Mouse (Mus musculus) liver, embryonic 11.5 days (tissue): ENCODE results near the gene Slf2. TPM values are rescaled to one million over a fixed set of nuclear protein-coding genes. Genes with fewer than 3 reads are reported as not detected.
A peak's percentile ranks its signal among the peaks of the same experiment; 100 is the strongest.

Experiments used
- ATAC-seq: fragments of 200-750 bp; cut with Nextera tagmentation; replicated peaks from 2 replicates; pipeline ENCODE4 v1.8.0; 2017; ENCODE audit warnings: moderate number of reproducible peaks, mild to moderate bottlenecking, moderate TSS enrichment, moderate library complexity; ENCODE audit not compliant: low FRiP score
- DNase-seq: peaks from one replicate; pipeline ENCODE4 v3.0.0-alpha.2; 2017; ENCODE audit warnings: low spot score
- H3K27ac ChIP-seq: fragments of 300-500 bp; sonication (generic); 2 replicates; pipeline ENCODE4 v1.5.1; 2014; ENCODE audit warnings: mild to moderate bottlenecking, low read depth, low read length, control low read depth
- H3K27me3 ChIP-seq: fragments of 300-500 bp; sonication (generic); replicated peaks from 2 replicates; pipeline ENCODE4 v1.6.1; 2014; ENCODE audit warnings: low read length, mixed read lengths; ENCODE audit not compliant: control insufficient read depth, insufficient read depth
- H3K36me3 ChIP-seq: fragments of 300-500 bp; sonication (generic); 2 replicates; pipeline ENCODE4 v1.6.1; 2014; ENCODE audit warnings: mild to moderate bottlenecking, low read length, moderate library complexity, mixed read lengths; ENCODE audit not compliant: control insufficient read depth, insufficient read depth
- H3K4me1 ChIP-seq: fragments of 300-500 bp; sonication (generic); replicated peaks from 2 replicates; pipeline ENCODE4 v1.6.1; 2014; ENCODE audit warnings: low read length, mixed read lengths; ENCODE audit not compliant: control insufficient read depth, insufficient read depth
- H3K4me2 ChIP-seq: fragments of 300-500 bp; sonication (generic); 2 replicates; pipeline ENCODE4 v1.6.1; 2014; ENCODE audit warnings: mild to moderate bottlenecking, control low read depth, moderate library complexity
- H3K4me3 ChIP-seq: fragments of 300-500 bp; sonication (generic); 2 replicates; pipeline ENCODE4 v1.5.1; 2014; ENCODE audit warnings: low read depth, low read length, control low read depth
- H3K9ac ChIP-seq: fragments of 300-500 bp; sonication (generic); 2 replicates; pipeline ENCODE4 v1.6.1; 2014; ENCODE audit warnings: low read depth, low read length, control low read depth
- H3K9me3 ChIP-seq: fragments of 300-500 bp; sonication (generic); 2 replicates; pipeline ENCODE4 v1.6.1; 2016; ENCODE audit warnings: low read length, inconsistent platforms, mixed read lengths; ENCODE audit not compliant: control insufficient read depth
- WGBS: fragments of 180-500 bp; shearing (Covaris S2); extraction: QIAGEN DNeasy Blood & Tissue Kit; methylation state at CpG from one replicate; pipeline ENCODE4 v1.1.7; 2014; 5-methylcytosine and 5-hydroxymethylcytosine counted together
- polyA plus RNA-seq: library from polyadenylated mRNA; unstranded; fragments of >200 nt; fragmentation: Nextera tagmentation; extraction: Ambion mirVana; gene quantifications from 2 replicates; pipeline ENCODE4 v1.2.1, GENCODE M21; 2014

The Slf2 gene
- polyA plus RNA-seq, 1 experiment from 2014 or later = 49.8 TPM

GRCm38 (mm10) chr19:45030746-45031693, 100.1 kb downstream of the Slf2 start:
- peaks cover 8% of the 10 kb centered on the region; the same call in 1 of the 2 replicates for H3K4me1 ChIP-seq
- 41% methylated on average over 20 of the region's 20 CpGs for WGBS
- no peak overlapping the region for H3K27ac ChIP-seq
- peak overlapping the region; percentile 62 for H3K4me2 ChIP-seq
- DNase-seq (peak; percentile 63), ATAC-seq (no peak)
- peaks cover 8% of the 10 kb centered on the region for H3K36me3 ChIP-seq
- H3K9ac ChIP-seq = no peak overlapping the region
- no peaks in the 10 kb centered on the region for H3K9me3 ChIP-seq
- 0 out of 2 replicates have a peak overlapping the region, but pooled peaks have one; percentile 18 for H3K4me3 ChIP-seq
- no peaks in the 10 kb centered on the region; the same call in 1 of the 2 replicates for H3K27me3 ChIP-seq

GRCm38 (mm10) chr19:45031780-45032179, 100.8 kb downstream of the Slf2 start:
- WGBS = 31% methylated on average over 4 of the region's 4 CpGs
- no peak overlapping the region for H3K4me2 ChIP-seq
- peak; percentile 69 for DNase-seq
- H3K9ac ChIP-seq = no peak overlapping the region
- no peak overlapping the region for H3K4me3 ChIP-seq
- peaks cover 8% of the 10 kb centered on the region; the same call in 1 of the 2 replicates for H3K4me1 ChIP-seq
- H3K27me3 ChIP-seq = peaks cover 6% of the 10 kb centered on the region
- H3K9me3 ChIP-seq = no peaks in the 10 kb centered on the region
- H3K27ac ChIP-seq = no peak overlapping the region
- peak; percentile 35; the same call in 1 of the 2 replicates for ATAC-seq
- peaks cover under 1% of the 10 kb centered on the region for H3K36me3 ChIP-seq

Other genes starting within 250 kb of the Slf2 start
- not detected in 2 replicates for gene Pax2, start 175.1 kb upstream of the Slf2 start, polyA plus RNA-seq
- 4.7 and 4.9 TPM in 2 replicates for gene Sema4g, start 58.0 kb downstream of the Slf2 start, polyA plus RNA-seq
- gene Twnk, start 74.5 kb downstream of the Slf2 start, polyA plus RNA-seq = 24.9 and 25.1 TPM in 2 replicates
- 62.2 and 65.3 TPM in 2 replicates for gene Mrpl43, start 75.3 kb downstream of the Slf2 start, polyA plus RNA-seq
- 28.6 and 31.4 TPM in 2 replicates for gene Lzts2, start 83.3 kb downstream of the Slf2 start, polyA plus RNA-seq
- gene Pdzd7, start 114.6 kb downstream of the Slf2 start, polyA plus RNA-seq = 0.09 TPM in 1 of 2 replicates, not detected in the other
- gene Sfxn3, start 116.4 kb downstream of the Slf2 start, polyA plus RNA-seq = 6.3 and 6.8 TPM in 2 replicates
- 0.91 and 1.6 TPM in 2 replicates for gene Kazald1, start 144.1 kb downstream of the Slf2 start, polyA plus RNA-seq
- 0.29 and 0.32 TPM in 2 replicates for gene Tlx1, start 219.5 kb downstream of the Slf2 start, polyA plus RNA-seq